Mouse (Mus musculus) neural tube, embryonic 15.5 days (tissue): ENCODE results near the gene Caps2. TPM values are rescaled to one million over a fixed set of nuclear protein-coding genes. Genes with fewer than 3 reads are reported as not detected.
A peak's percentile ranks its signal among the peaks of the same experiment; 100 is the strongest.
"Not testable (repeated sequence)": the region's sequence is repeated elsewhere in the genome, so short reads cannot be mapped to it uniquely, and the experiment has no call there.

Source experiments
- ATAC-seq: fragments of 200-750 bp; cut with Nextera tagmentation; 2 replicates; pipeline ENCODE4 v1.8.0; 2017; ENCODE audit warnings: mild to moderate bottlenecking, moderate TSS enrichment, moderate library complexity; ENCODE audit not compliant: low FRiP score
- H3K27ac ChIP-seq: fragments of 300-500 bp; sonication (generic); replicated peaks from 2 replicates; pipeline ENCODE4 v1.5.1; 2015; ENCODE audit warnings: mild to moderate bottlenecking, inconsistent platforms
- H3K27me3 ChIP-seq: fragments of 300-500 bp; sonication (generic); replicated peaks from 2 replicates; pipeline ENCODE4 v1.6.1; 2015; ENCODE audit warnings: inconsistent platforms
- H3K36me3 ChIP-seq: fragments of 300-500 bp; sonication (generic); 2 replicates; pipeline ENCODE4 v1.6.1; 2015; ENCODE audit warnings: inconsistent platforms
- H3K4me1 ChIP-seq: fragments of 300-500 bp; sonication (generic); 2 replicates; pipeline ENCODE4 v1.6.1; 2015; ENCODE audit warnings: inconsistent platforms
- H3K4me2 ChIP-seq: fragments of 300-500 bp; sonication (generic); 2 replicates; pipeline ENCODE4 v1.6.1; 2015; ENCODE audit warnings: inconsistent platforms, mild to moderate bottlenecking, moderate library complexity
- H3K4me3 ChIP-seq: fragments of 300-500 bp; sonication (generic); replicated peaks from 2 replicates; pipeline ENCODE4 v1.5.1; 2015; ENCODE audit warnings: mild to moderate bottlenecking, inconsistent platforms
- H3K9ac ChIP-seq: fragments of 300-500 bp; sonication (generic); replicated peaks from 2 replicates; pipeline ENCODE4 v1.6.1; 2015; ENCODE audit warnings: mild to moderate bottlenecking, inconsistent platforms
- H3K9me3 ChIP-seq: fragments of 300-500 bp; sonication (generic); replicated peaks from 2 replicates; pipeline ENCODE4 v1.6.1; 2016; ENCODE audit warnings: inconsistent platforms
- WGBS: fragments of 180-500 bp; shearing (Covaris S2); methylation state at CpG from one replicate; pipeline ENCODE4 v1.1.7; 2015; ENCODE audit warnings: mixed read lengths; 5-methylcytosine and 5-hydroxymethylcytosine counted together
- polyA plus RNA-seq: library from polyadenylated mRNA; unstranded; fragments of >200 nt; fragmentation: Nextera tagmentation; extraction: Ambion mirVana; gene quantifications from 2 replicates; pipeline ENCODE4 v1.2.1, GENCODE M21; 2015

The Caps2 gene
- polyA plus RNA-seq: 0.54 and 0.58 TPM in 2 replicates

DNA sequence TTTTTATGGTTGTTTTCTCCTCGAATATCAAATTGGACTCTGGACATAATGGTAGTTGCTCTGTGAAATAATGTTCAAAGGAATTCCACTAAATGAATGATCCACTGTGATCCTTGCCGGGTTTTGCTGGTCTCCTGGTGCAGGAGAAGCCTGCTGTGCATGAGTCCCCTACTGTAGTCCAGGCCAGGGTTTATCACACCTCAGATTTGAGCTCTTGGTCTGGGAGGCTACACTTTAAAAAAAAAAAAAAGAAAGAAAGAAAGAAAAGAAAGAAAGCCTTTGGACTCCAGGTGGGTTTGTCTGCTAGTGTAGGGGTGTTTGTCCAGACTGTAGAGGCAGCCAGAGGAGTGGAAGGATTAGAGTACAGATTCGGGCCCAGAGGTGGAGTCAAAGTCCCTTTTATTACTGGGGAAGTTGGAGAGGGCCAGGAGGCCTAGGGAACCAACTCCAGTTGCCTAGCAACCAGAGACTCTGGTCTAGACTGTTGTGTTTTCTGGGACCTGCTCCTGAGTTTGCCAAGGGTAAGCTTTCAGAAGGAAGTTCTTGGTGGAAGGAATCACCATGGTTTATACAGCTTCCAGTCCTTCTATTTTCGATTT is at the start of gene Caps2:
Caps2 (plus strand) TSS at position 454 of the 599 bp plus-strand sequence.
- Histone ChIP-seq H3K27ac (no peak within 1 kb of the TSS), H3K4me3 (no peak within 1 kb of the TSS)
- WGBS: 26% methylated on average over 4 of the region's 4 CpGs

DNA sequence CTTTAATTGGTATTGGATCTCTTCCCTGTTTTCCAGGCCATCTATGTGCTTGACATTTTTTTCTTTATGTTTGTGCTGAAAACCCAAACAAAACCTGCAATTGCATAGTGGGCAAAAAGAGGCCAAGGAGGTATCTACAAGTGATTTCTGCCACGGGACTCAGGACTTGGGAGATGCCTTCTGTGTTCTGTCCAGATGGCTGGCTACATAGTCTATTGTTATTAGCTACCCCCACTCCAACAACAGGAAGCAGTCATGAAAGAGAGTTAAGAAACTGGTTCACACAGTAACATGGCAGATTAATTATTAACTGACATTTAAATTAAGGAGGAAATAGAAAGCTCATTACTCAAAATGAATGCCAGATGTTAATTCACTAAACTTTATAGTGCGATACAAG is 38.3 kb upstream of the Caps2 start:
- not testable (repeated sequence) for H3K36me3 ChIP-seq, H3K4me2 ChIP-seq, H3K27me3 ChIP-seq, H3K4me3 ChIP-seq, H3K9ac ChIP-seq, H3K4me1 ChIP-seq, H3K27ac ChIP-seq, ATAC-seq, H3K9me3 ChIP-seq
- 47% methylated on average over 2 of the region's 2 CpGs for WGBS

More for the DNA sequence above, at the start of gene Caps2:
- peak; percentile 48; the same call in 1 of the 2 replicates for ATAC-seq
- no peaks in the 10 kb centered on the region for H3K9me3 ChIP-seq
- H3K4me2 ChIP-seq: no peak within 1 kb of the TSS
- no peaks in the 10 kb centered on the region for H3K27me3 ChIP-seq
- peaks cover 7% of the 10 kb centered on the region for H3K4me1 ChIP-seq
- no peaks in the 10 kb centered on the region for H3K36me3 ChIP-seq
- H3K9ac ChIP-seq: no peak within 1 kb of the TSS

GRCm38 (mm10) chr10:112127682-112128230 is 35.7 kb upstream of the Caps2 start:
- H3K4me2 ChIP-seq, H3K4me1 ChIP-seq, ATAC-seq, H3K27ac ChIP-seq, H3K4me3 ChIP-seq, H3K9me3 ChIP-seq, H3K9ac ChIP-seq, H3K36me3 ChIP-seq, H3K27me3 ChIP-seq: not testable (repeated sequence)
- WGBS: 86% methylated on average over 6 of the region's 6 CpGs

DNA sequence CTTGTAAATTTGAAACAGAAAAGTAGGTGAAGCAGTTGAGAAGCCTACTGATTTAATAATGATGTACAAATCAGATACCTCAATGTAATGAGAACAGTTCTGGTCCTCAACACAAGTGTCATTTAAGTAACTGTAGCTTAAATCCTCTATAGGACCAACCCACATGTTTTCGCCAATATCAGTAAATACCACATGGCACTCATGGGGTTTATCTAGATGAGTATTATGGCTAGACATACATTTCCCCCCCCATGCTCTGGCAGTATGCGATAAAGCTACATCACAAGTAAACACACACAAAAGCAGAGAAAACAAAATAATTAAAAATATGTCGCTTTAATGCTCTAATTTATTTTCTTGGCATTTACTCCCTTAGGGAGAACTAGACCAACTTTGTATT is 31.2 kb upstream of the Caps2 start:
- no peak overlapping the region for H3K9ac ChIP-seq
- no peak for ATAC-seq
- no peaks in the 10 kb centered on the region for H3K27me3 ChIP-seq
- no peaks in the 10 kb centered on the region for H3K9me3 ChIP-seq
- no peaks in the 10 kb centered on the region for H3K4me1 ChIP-seq
- no peaks in the 10 kb centered on the region for H3K36me3 ChIP-seq
- no peak overlapping the region for H3K27ac ChIP-seq
- 86% methylated on average over 3 of the region's 3 CpGs for WGBS
- no peak overlapping the region for H3K4me2 ChIP-seq
- H3K4me3 ChIP-seq: no peak overlapping the region

- 0 out of 2 replicates have a peak overlapping the region, but pooled peaks have one; percentile 21 for H3K9ac ChIP-seq
- no peaks in the 10 kb centered on the region for H3K36me3 ChIP-seq
- peak overlapping the region; percentile 54 for H3K4me2 ChIP-seq
- H3K27ac ChIP-seq: peak overlapping the region; percentile 37; the same call in 1 of the 2 replicates
- WGBS: 18% methylated on average over 9 of the region's 9 CpGs
- peak; percentile 93 for ATAC-seq
- H3K4me1 ChIP-seq: no peaks in the 10 kb centered on the region
- no peaks in the 10 kb centered on the region for H3K27me3 ChIP-seq
- H3K9me3 ChIP-seq: no peaks in the 10 kb centered on the region
- H3K4me3 ChIP-seq: peak overlapping the region; percentile 41
Observed at GRCm38 (mm10) chr10:112138050-112138870, 25.2 kb upstream of the Caps2 start.

DNA sequence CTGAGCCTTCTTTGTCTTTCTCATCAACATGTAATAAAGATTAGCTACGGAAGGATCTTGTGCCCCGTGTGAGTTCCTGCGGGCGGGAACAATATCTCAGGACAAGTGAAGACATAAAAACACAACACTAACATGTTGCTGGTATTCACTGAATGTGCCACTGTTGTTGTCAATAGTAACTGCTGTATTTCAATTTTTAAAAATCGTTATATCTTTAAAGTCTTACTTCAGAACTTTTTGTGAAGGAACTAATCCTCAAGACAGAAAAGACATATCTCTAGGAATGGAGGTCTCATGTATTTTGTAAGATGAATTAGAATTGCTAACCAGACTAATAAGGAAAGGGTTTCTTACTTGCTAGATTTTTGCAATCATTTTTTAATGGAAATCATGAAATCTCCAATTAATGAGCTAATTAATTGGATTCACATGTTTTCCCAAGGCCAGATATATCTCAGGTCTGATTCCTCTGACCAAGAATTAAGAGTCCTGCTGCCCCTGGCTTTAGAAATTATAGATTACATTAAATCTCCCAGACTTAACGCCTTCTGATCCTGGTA is 24.5 kb upstream of the Caps2 start:
- Histone ChIP-seq H3K4me3 (peak overlapping the region; percentile 41), H3K27ac (peak overlapping the region; percentile 37; the same call in 1 of the 2 replicates), H3K9me3 (no peaks in the 10 kb centered on the region), H3K4me2 (peak overlapping the region; percentile 54), H3K9ac (0 out of 2 replicates have a peak overlapping the region, but pooled peaks have one; percentile 21), H3K27me3 (no peaks in the 10 kb centered on the region), H3K4me1 (no peaks in the 10 kb centered on the region), H3K36me3 (no peaks in the 10 kb centered on the region)
- 31% methylated on average over 6 of the region's 6 CpGs for WGBS
- peak; percentile 77; the same call in 1 of the 2 replicates for ATAC-seq

DNA sequence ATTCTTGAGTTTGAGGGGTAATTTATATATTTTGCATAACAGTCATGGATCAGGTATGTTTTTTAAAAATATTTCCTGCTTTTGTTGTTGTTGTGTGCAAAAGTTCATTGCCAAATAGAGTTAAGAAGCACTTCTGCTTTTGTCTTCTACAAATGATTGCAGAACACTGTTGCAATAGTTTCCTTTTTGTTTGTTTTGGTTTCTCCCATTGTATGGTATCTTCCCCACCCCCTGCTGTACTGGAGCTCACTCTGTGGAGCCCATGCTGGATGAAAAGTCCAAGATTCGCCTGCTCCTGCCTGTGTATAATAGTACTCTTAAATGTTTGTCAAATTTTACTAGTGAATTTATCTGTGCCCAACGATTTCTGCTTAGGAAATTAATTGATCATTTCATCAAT is 23.6 kb upstream of the Caps2 start:
- H3K4me3 ChIP-seq: no peak overlapping the region
- no peaks in the 10 kb centered on the region for H3K36me3 ChIP-seq
- H3K4me2 ChIP-seq: no peak overlapping the region
- 67% methylated on average over 2 of the region's 2 CpGs for WGBS
- H3K9ac ChIP-seq: no peak overlapping the region
- H3K9me3 ChIP-seq: no peaks in the 10 kb centered on the region
- no peaks in the 10 kb centered on the region for H3K27me3 ChIP-seq
- H3K27ac ChIP-seq: no peak overlapping the region
- no peaks in the 10 kb centered on the region for H3K4me1 ChIP-seq
- no peak for ATAC-seq

- H3K36me3 ChIP-seq, H3K9me3 ChIP-seq, H3K4me1 ChIP-seq, H3K27me3 ChIP-seq: not testable (repeated sequence)
- H3K4me2 ChIP-seq: peak within 1 kb of the TSS; percentile 56
- H3K27ac ChIP-seq: 0 out of 2 replicates have a peak within 1 kb of the TSS, but pooled peaks have one; percentile 33
- 4% methylated on average over 15 of the region's 15 CpGs for WGBS
- H3K4me3 ChIP-seq: peak within 1 kb of the TSS; percentile 27
- H3K9ac ChIP-seq: peak within 1 kb of the TSS; percentile 37
- peak; percentile 97 for ATAC-seq
Observed at GRCm38 (mm10) chr10:112159882-112160560, 3.4 kb upstream of the Caps2 start, which contains the start of gene Glipr1l3. Gene Glipr1l3, minus strand, starts transcription at chr10:112160327.

GRCm38 (mm10) chr10:112177027-112177426 is 13.6 kb downstream of the Caps2 start:
- H3K9me3 ChIP-seq, H3K9ac ChIP-seq, H3K4me3 ChIP-seq, H3K27me3 ChIP-seq, H3K4me1 ChIP-seq, H3K36me3 ChIP-seq, H3K27ac ChIP-seq: not testable (repeated sequence)
- 25% methylated on average over 13 of the region's 13 CpGs for WGBS
- ATAC-seq: peak; percentile 41; the same call in 1 of the 2 replicates
- peak overlapping the region; percentile 48 for H3K4me2 ChIP-seq

- not testable (repeated sequence) for H3K4me3 ChIP-seq, H3K9ac ChIP-seq, H3K4me1 ChIP-seq, H3K27me3 ChIP-seq, H3K4me2 ChIP-seq, H3K9me3 ChIP-seq, H3K36me3 ChIP-seq, ATAC-seq, H3K27ac ChIP-seq
- 74% methylated on average over 2 of the region's 2 CpGs for WGBS
Observed at GRCm38 (mm10) chr10:112193919-112194318, 30.5 kb downstream of the Caps2 start.

GRCm38 (mm10) chr10:112203463-112203862 is 40.0 kb downstream of the Caps2 start:
- no peaks in the 10 kb centered on the region for H3K9me3 ChIP-seq
- H3K4me1 ChIP-seq: no peaks in the 10 kb centered on the region
- no peak overlapping the region for H3K9ac ChIP-seq
- no peak overlapping the region for H3K4me2 ChIP-seq
- no peak overlapping the region for H3K4me3 ChIP-seq
- H3K36me3 ChIP-seq: no peaks in the 10 kb centered on the region
- H3K27me3 ChIP-seq: no peaks in the 10 kb centered on the region
- 43% methylated on average over 2 of the region's 2 CpGs for WGBS
- peak; percentile 88; the same call in 1 of the 2 replicates for ATAC-seq
- no peak overlapping the region for H3K27ac ChIP-seq
